Mouse (Mus musculus) lung, postnatal 0 days (tissue): ENCODE measurements around the gene Pla2g2f.

Experiments used
- CTCF ChIP-seq: IDR thresholded peaks from 2 replicates; pipeline ENCODE4 v1.5.1; 2016; ENCODE audit warnings: antibody characterized with exemption, mild to moderate bottlenecking
- EP300 ChIP-seq: IDR thresholded peaks from 2 replicates; pipeline ENCODE4 v1.6.1; 2016; ENCODE audit warnings: antibody characterized with exemption, mild to moderate bottlenecking, control low read depth

- no peak for TF ChIP-seq CTCF
- no peak for TF ChIP-seq EP300
Measured at GRCm38 (mm10) chr4:138771970-138772369, 14.5 kb upstream of the Pla2g2f start.
